Mouse (Mus musculus) urinary bladder, postnatal 25 days (tissue): Measurements from ENCODE around the gene Ntng1.

Experiments
- DNase-seq: peaks from one replicate; pipeline ENCODE4 v3.0.0; 2022; ENCODE audit warnings: low spot score

Gene Ntng1

DNA sequence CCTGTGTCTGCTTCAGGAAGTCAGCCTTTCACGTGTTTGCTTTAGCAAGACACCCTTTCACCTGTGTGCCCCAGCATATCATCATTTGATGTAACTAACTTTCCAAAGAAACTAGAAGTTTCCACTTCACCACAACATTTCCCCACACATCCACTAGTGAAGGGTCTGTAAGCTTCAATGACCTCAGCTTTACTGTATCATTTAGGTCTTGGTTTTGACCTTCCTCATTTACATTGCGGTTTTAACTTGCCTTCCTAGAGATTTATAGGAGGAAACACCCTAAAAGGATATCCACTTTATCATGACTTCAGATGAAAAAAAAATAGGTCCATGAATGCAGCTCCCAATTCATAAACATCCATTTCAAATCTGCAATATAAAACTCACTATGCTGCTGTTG, 89.7 kb downstream of the Ntng1 start:
- DNase-seq, result no peak

- no peak for DNase-seq
Observed at GRCm38 (mm10) chr3:110048152-110048551, 95.7 kb downstream of the Ntng1 start.

DNA sequence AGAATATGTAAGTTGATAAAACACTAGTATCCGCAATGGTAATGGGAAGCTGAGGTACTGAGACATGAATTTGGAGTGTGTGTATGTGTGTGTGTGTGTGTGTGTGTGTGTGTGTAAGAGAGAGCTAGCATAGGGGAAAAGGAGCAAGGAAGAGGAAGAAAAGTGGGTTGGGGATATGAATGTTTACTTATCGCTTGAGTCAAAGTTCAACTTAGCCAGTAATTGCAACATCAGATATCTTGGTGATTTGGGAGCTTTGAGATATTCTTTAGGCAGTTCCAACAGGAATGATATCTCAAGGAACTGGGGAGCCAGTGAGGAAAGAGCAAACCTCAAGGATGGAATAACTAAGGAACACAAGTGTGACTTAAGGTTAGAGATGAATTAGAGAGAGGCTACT, 97.1 kb downstream of the Ntng1 start:
- DNase-seq, result no peak

GRCm38 (mm10) chr3:110044209-110044608, 99.6 kb downstream of the Ntng1 start:
- DNase-seq, result no peak

DNA sequence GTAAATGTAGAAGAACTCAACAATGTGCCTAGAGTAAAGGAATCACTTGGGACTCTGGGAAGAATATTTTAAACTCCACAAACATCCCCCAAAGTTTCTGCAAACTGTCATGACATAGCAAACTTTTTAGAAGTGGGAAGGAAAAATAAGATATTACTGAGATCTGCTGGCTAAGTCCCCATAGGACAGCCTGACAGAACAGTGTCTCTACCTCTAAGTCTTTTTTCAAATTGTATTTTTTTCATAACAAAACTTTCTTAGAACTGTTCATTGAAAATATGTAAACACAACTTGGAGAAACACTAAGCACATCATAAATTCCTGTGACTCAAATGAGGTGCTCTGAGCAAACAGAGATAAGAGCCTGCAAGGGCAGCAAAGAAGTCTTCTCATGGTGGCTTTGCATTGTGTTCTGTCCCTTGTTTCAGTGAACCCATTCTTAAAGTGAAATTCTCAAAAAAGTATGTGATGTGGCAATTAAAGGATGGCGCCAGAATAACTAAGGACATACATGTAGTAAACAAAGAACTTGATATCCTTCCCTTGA, 100.1 kb downstream of the Ntng1 start:
- DNase-seq, result no peak

- DNase-seq, result no peak
Observed at GRCm38 (mm10) chr3:110022783-110023599, 120.8 kb downstream of the Ntng1 start.

- no peak for DNase-seq
Observed at GRCm38 (mm10) chr3:110010870-110011626, 132.8 kb downstream of the Ntng1 start.

DNA sequence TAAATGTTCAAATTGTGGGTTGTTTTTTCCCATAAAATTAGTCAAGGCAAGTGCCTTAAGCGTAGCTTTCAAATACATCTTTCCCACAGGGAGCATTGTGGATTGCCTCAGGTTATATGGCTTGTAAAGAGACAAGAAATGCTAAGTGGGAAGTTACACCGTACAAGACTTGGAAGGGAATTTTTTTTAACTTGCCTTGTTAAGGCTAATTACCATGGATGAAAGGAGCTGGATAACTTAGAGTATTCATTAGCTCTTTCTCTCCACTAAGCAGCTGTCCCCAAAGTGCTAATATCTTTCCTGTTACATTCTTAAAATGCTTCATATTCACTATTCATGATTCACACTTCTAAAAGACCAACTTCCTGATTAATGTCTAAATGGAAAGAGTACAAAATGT, 133.4 kb downstream of the Ntng1 start:
- no peak for DNase-seq

- DNase-seq, result no peak
Observed at GRCm38 (mm10) chr3:110000349-110000748, 143.5 kb downstream of the Ntng1 start.

DNA sequence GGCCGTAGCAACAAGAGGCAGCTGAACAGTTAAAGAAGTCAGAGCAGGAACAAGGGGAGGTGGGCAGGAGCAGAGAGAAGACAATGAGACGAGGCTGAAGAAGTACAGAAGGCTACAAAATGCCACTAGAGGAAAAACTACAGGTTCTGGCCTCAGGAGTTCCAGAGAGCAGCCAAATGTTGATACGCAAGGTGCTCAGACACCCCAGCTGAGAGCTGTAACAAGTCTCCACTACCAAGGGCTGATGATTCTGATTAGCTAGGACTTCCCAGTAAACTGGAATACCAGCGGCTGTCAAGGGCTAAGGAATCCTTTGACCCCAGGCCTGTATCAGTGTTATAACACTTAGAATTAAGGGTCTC, 148.2 kb downstream of the Ntng1 start:
- no peak for DNase-seq

GRCm38 (mm10) chr3:109994978-109995662, 148.7 kb downstream of the Ntng1 start:
- no peak for DNase-seq

- DNase-seq, result no peak
Observed at GRCm38 (mm10) chr3:109984086-109984485, 159.7 kb downstream of the Ntng1 start.

DNA sequence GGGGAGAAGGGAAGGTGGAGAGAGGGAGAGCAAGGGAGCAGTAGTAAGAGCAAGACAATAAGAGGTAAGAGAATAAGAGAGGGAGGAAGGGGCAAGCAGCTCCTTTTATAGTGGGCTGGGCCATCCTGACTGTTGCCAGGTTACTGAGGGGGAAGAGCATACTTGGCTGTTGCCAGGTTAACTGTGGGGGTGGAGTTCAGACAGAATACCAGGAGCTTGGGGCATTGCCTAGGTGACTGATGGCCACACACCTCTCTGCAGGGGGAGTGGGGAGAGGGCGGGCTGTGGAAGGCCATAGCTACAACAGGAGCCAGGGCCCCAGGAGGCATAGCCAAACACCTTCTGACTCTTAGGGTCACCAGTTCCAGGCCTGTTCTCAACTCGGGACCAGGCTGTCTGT, 166.2 kb downstream of the Ntng1 start:
- DNase-seq, result no peak

- DNase-seq, result no peak
Observed at GRCm38 (mm10) chr3:109975106-109975505, 168.7 kb downstream of the Ntng1 start.

DNA sequence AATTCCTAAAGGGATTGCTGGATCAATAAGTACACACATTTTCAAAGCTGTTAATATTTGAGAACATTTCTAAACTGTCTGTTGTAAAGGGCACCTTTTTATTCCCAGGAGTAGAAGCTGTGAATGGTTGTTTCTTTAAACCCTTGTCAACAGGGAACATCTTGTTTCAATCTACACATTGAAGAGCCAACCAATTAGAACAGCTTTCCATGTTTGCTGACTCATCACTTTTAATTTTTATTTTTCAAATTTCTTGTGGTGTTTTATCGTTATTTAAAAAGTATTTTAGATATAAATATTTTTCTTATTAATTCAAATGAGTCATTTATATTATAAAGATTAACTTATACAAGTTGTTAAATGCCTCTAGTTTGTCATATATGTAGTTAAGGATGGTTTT, 172.3 kb downstream of the Ntng1 start:
- no peak for DNase-seq

DNA sequence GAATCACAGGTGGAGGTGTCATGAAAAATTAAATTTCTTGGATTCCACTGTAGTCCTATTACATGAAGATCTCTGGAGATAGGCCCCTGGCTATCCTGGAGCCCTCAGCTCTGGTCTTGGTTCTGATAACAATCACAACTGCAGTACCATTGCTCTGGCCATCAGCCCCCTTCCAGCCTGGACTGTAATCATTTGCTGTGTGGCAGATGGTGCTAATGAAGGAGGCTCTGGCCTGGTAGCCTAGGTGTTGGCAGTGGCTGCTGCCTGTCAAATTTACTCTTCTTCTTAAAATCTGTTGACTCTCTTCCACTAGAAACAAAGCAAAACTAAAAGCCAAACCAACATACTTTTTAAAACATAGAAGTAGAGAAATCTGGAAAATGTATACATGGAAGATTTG, 173.6 kb downstream of the Ntng1 start:
- DNase-seq, result no peak

GRCm38 (mm10) chr3:109962631-109963030, 181.2 kb downstream of the Ntng1 start:
- DNase-seq, result no peak

DNA sequence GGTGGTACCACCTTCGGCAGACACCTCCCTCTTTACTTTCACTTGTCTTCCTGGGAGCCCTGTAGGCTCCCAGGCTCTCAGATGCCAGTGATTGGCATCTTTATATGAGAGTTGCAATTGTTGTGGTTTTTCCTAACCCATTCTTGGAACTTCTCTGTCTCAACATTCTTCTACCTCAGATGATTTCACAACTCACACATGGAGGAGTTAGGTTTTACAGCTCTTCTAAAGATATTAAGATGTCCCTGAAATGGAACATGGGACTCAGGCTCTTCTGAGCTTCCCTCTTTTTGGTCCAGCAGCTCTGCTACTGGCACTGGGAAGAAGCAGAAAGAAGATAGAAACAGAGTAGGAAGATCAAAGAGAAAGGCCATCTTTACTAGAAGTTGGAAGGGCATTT, 200.9 kb downstream of the Ntng1 start:
- no peak for DNase-seq

DNA sequence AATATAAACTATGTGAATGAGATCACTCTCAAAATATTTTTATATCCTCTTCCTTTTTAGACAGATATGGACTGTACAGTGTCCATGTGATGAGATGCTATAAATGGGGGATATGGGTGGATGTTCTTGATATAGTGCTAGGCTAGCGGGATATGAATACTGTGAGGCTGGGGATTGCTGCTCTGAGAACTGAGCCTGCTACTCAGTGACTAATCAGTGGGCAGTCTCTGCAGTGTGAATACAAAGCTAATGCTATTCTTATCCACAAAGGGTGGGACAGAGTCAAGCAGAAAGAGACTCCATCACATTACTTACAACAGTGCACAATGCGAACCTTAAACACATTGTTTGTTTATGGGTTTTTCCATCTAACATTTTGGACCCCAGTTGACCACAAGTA, 206.2 kb downstream of the Ntng1 start:
- DNase-seq, result no peak

- DNase-seq, result no peak
Observed at GRCm38 (mm10) chr3:109936275-109936674, 207.5 kb downstream of the Ntng1 start.

DNA sequence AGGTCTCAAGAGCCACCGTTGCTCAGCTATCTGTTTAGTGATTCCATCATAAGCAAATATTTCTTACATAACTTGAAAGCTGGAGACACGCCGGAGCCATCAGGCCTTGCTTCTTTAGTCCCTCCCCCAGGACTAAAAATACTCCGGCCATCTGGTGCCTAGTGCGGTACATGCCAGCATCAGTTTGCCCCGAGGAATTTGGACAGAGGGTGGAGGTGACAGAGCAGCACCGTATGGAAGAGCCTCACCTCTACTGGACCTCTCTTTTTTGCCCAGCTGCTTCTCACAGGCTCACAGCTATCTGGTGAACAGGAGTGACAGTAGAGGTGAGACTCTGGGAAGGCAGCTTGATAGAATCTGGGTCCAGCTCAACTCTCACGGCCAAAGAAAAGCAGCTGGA, 211.6 kb downstream of the Ntng1 start:
- DNase-seq, result no peak

DNA sequence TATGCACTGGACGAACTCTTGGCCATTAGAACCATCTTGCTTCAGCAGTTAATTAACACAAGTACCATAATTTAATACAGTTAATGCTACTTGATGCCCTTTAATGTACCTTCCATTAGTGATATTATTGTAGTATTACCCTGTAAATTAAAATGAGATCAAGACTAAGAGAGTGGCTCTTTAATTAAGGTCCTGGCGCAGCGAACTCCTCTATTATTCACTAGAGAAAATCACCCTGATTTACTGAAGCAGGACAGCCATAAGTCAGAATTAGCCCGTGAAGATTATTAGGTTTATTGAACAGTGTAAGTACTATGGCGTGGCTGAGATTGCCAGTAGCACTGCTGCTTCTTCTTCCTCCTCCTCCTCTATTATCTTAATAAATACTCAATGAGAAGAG, 212.8 kb downstream of the Ntng1 start:
- no peak for DNase-seq

- DNase-seq, result no peak
Observed at GRCm38 (mm10) chr3:109923788-109924187, 220.0 kb downstream of the Ntng1 start.
